ENCODE assay signal across 25 mouse cellular contexts in the genomic region with DNA sequence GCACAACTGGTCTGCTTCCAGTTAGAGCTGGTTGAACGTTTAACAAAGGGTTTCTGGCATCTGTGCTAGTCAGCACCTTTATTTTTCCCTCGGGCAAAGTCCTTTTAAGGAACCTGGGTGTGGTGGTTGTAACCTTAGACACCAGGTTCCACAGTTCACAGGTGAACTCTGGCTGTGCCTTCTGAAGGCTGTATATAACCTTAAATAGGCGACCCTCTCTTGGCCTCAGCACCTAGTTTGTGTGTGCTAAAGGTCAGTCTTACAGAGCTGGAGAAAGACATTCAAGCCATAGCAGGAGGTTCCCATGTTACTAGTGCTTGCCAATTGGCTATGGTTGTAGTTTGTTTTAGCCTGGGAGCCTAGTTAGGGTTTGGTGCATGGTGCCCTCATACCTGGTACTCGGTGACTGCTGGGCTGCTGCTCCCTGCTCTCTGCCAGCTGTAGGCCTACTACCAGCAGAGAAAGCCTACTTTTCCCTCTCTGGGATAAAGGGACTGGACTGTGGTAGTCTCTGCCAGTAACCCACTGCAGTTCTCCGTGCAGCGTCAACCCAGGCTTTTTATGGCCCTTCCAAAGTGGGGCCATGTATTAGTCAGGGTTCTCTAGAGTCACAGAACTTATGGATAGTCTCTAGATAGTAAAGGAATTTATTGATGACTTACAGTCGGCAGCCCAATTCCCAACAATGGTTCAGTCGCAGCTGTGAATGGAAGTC. TPM values are rescaled to one million over a fixed set of nuclear protein-coding genes. Genes with fewer than 3 reads are reported as not detected.
DNase-seq lines count a peak whose midpoint lies in the region; ATAC-seq and TF ChIP-seq lines count a peak whose summit lies in the region.
"Had no signal": no experiment of that assay in that cellular context is flagged by ENCODE, and none has a peak within 500 bp of the region (broad histone marks: within the 10 kb centered on the region; RNA-seq: fewer than 3 reads in every experiment).

No protein-coding gene starts in this region.

- no peak for ATAC-seq in kidney, embryonic 15.5 days (replicated peaks; ENCODE audit: low FRiP score)
- ATAC-seq in intestine, embryonic 15.5 days = peak; percentile 95
- peak; percentile 79 for ATAC-seq in stomach, postnatal 0 days (ENCODE audit: low FRiP score, low TSS enrichment)
- ATAC-seq: forebrain, embryonic 14.5 days had no signal

- H3K9me3 ChIP-seq in kidney, embryonic 15.5 days (replicated peaks) = no peaks in the 10 kb centered on the region
- H3K9me3 ChIP-seq in intestine, embryonic 15.5 days = no peaks in the 10 kb centered on the region
- no peaks in the 10 kb centered on the region for H3K9me3 ChIP-seq in stomach, postnatal 0 days (ENCODE audit: control insufficient read depth, low read length)
- H3K9me3 ChIP-seq: embryonic facial prominence, embryonic 12.5 days; limb, embryonic 12.5 days; lung, embryonic 15.5 days; midbrain, embryonic 12.5 days; neural tube, embryonic 12.5 days had no signal

- 88% methylated on average over 6 of the region's 8 CpGs for WGBS in kidney, embryonic 15.5 days
- WGBS in intestine, embryonic 15.5 days = 77% methylated on average over 7 of the region's 8 CpGs
- 69% methylated on average over 6 of the region's 8 CpGs for WGBS in stomach, postnatal 0 days

- DNase-seq in kidney, adult 11 months = peak; percentile 78
- peak; percentile 34 for DNase-seq in kidney, postnatal 14 days
- peak; percentile 23 for DNase-seq in stomach, postnatal 0 days (ENCODE audit: low spot score)
- DNase-seq in testis, postnatal 10 days (ENCODE audit: low spot score) = no peak
- DNase-seq in frontal cortex, postnatal 25 days (ENCODE audit: low spot score in 2 of 2) = no peak
- DNase-seq: cerebellum, postnatal 10 days; gastrocnemius, postnatal 36 days; heart, postnatal 10 days; layer of hippocampus, adult 9-11 months; thymus, adult 18-20 months; thymus, postnatal 4 days had no signal

- H3K4me2 ChIP-seq in kidney, embryonic 15.5 days = no peak overlapping the region
- H3K4me2 ChIP-seq in intestine, embryonic 15.5 days (replicated peaks) = no peak overlapping the region
- no peak overlapping the region for H3K4me2 ChIP-seq in stomach, postnatal 0 days (replicated peaks; ENCODE audit: low read depth)
- H3K4me2 ChIP-seq: embryonic facial prominence, embryonic 12.5 days; heart, embryonic 11.5 days; limb, embryonic 12.5 days; lung, embryonic 15.5 days; midbrain, embryonic 12.5 days; neural tube, embryonic 12.5 days had no signal

- no peak overlapping the region for H3K9ac ChIP-seq in kidney, embryonic 15.5 days
- H3K9ac ChIP-seq in intestine, embryonic 15.5 days = no peak overlapping the region
- no peak overlapping the region for H3K9ac ChIP-seq in stomach, postnatal 0 days (ENCODE audit: low read length)
- H3K9ac ChIP-seq: embryonic facial prominence, embryonic 12.5 days; limb, embryonic 12.5 days; liver, embryonic 14.5 days; lung, embryonic 15.5 days; midbrain, embryonic 12.5 days; neural tube, embryonic 12.5 days had no signal

- H3K36me3 ChIP-seq in kidney, embryonic 15.5 days = peaks cover 52% of the 10 kb centered on the region
- H3K36me3 ChIP-seq in intestine, embryonic 15.5 days = peaks cover 28% of the 10 kb centered on the region
- peaks cover 19% of the 10 kb centered on the region for H3K36me3 ChIP-seq in stomach, postnatal 0 days (ENCODE audit: control insufficient read depth, insufficient read depth, low read length)

- TF ChIP-seq CTCF in stomach, postnatal 0 days (IDR thresholded peaks at IDR 0.05; ENCODE audit: low read depth) = no peak

- H3K4me1 ChIP-seq in kidney, embryonic 15.5 days = no peaks in the 10 kb centered on the region
- 0 out of 2 replicates have a peak, but pooled peaks cover 2% of the 10 kb centered on the region for H3K4me1 ChIP-seq in intestine, embryonic 15.5 days (replicated peaks)
- H3K4me1 ChIP-seq in stomach, postnatal 0 days (replicated peaks; ENCODE audit: control insufficient read depth, insufficient read depth) = no peaks in the 10 kb centered on the region
- H3K4me1 ChIP-seq: embryonic facial prominence, embryonic 12.5 days; limb, embryonic 12.5 days; lung, embryonic 15.5 days; midbrain, embryonic 12.5 days; neural tube, embryonic 12.5 days had no signal

- no peak overlapping the region for H3K27ac ChIP-seq in kidney, embryonic 15.5 days
- peak overlapping the region; percentile 75 for H3K27ac ChIP-seq in intestine, embryonic 15.5 days
- H3K27ac ChIP-seq in stomach, postnatal 0 days (replicated peaks) = no peak overlapping the region
- H3K27ac ChIP-seq: embryonic facial prominence, embryonic 12.5 days; limb, embryonic 12.5 days; liver, embryonic 14.5 days; lung, embryonic 15.5 days; macrophage; midbrain, embryonic 12.5 days; neural tube, embryonic 12.5 days had no signal

- no peaks in the 10 kb centered on the region for H3K27me3 ChIP-seq in kidney, embryonic 15.5 days
- H3K27me3 ChIP-seq in intestine, embryonic 15.5 days (replicated peaks) = no peaks in the 10 kb centered on the region
- no peaks in the 10 kb centered on the region for H3K27me3 ChIP-seq in stomach, postnatal 0 days (ENCODE audit: control insufficient read depth, insufficient read depth, low read length)
- H3K27me3 ChIP-seq: CH12.LX; embryonic facial prominence, embryonic 12.5 days; limb, embryonic 12.5 days; lung, embryonic 15.5 days; midbrain, embryonic 12.5 days; neural tube, embryonic 12.5 days had no signal

- no peak for TF ChIP-seq EP300 in stomach, postnatal 0 days (optimal IDR thresholded peaks at IDR 0.05)

- H3K4me3 ChIP-seq in kidney, embryonic 15.5 days (replicated peaks) = no peak overlapping the region
- no peak overlapping the region for H3K4me3 ChIP-seq in intestine, embryonic 15.5 days (replicated peaks)
- H3K4me3 ChIP-seq in stomach, postnatal 0 days (ENCODE audit: low read depth, low read length) = no peak overlapping the region
- H3K4me3 ChIP-seq: embryonic facial prominence, embryonic 12.5 days; erythroblast, embryonic 14.5 days; limb, embryonic 12.5 days; lung, embryonic 15.5 days; midbrain, embryonic 12.5 days; neural tube, embryonic 12.5 days had no signal

RNA-seq across cellular contexts. Expression of gene Gm498, which starts 17.7 kb away (rescaled TPM):
- polyA plus RNA-seq in kidney, embryonic 15.5 days (2015; fragmentation: Nextera tagmentation; extraction: Ambion mirVana) = not detected in 2 replicates
- not detected in 2 replicates for polyA plus RNA-seq in intestine, embryonic 15.5 days (2015; fragmentation: Nextera tagmentation; extraction: Ambion mirVana)
- 0.07 TPM in 1 of 2 replicates, not detected in the other for polyA plus RNA-seq in stomach, postnatal 0 days (2015; fragmentation: Nextera tagmentation; extraction: Ambion mirVana)
- polyA plus RNA-seq: embryonic facial prominence, embryonic 12.5 days; erythroblast, embryonic 14.5 days; forebrain, embryonic 14.5 days; heart, embryonic 11.5 days; hindbrain, embryonic 11.5 days; limb, embryonic 12.5 days; liver, embryonic 14.5 days; lung, embryonic 15.5 days; macrophage; midbrain, embryonic 12.5 days; neural tube, embryonic 12.5 days had no signal

RNA-seq across cellular contexts. Expression of gene Dhcr7, which starts 26.0 kb away (rescaled TPM):
- polyA plus RNA-seq in kidney, embryonic 15.5 days (2015; fragmentation: Nextera tagmentation; extraction: Ambion mirVana) = 37.7 and 47.2 TPM in 2 replicates
- 70.2 and 78.9 TPM in 2 replicates for polyA plus RNA-seq in intestine, embryonic 15.5 days (2015; fragmentation: Nextera tagmentation; extraction: Ambion mirVana)
- polyA plus RNA-seq in stomach, postnatal 0 days (2015; fragmentation: Nextera tagmentation; extraction: Ambion mirVana) = 23.9 and 27.1 TPM in 2 replicates

RNA-seq across cellular contexts. Expression of gene Nadsyn1, which starts 26.3 kb away (rescaled TPM):
- 9.0 and 10.4 TPM in 2 replicates for polyA plus RNA-seq in kidney, embryonic 15.5 days (2015; fragmentation: Nextera tagmentation; extraction: Ambion mirVana)
- polyA plus RNA-seq in intestine, embryonic 15.5 days (2015; fragmentation: Nextera tagmentation; extraction: Ambion mirVana) = 19.4 and 21.1 TPM in 2 replicates
- 8.5 and 9.2 TPM in 2 replicates for polyA plus RNA-seq in stomach, postnatal 0 days (2015; fragmentation: Nextera tagmentation; extraction: Ambion mirVana)

Comparison
In these comparisons a context has a peak if more than half of its experiments do, and no peak if none do; other contexts are left out.
1. DNase-seq: peak in kidney, adult 11 months (single experiment), kidney, postnatal 14 days (single experiment) and stomach, postnatal 0 days (single experiment); none in testis, postnatal 10 days (single experiment) and frontal cortex, postnatal 25 days (0 of 2).